In the genomic region with DNA sequence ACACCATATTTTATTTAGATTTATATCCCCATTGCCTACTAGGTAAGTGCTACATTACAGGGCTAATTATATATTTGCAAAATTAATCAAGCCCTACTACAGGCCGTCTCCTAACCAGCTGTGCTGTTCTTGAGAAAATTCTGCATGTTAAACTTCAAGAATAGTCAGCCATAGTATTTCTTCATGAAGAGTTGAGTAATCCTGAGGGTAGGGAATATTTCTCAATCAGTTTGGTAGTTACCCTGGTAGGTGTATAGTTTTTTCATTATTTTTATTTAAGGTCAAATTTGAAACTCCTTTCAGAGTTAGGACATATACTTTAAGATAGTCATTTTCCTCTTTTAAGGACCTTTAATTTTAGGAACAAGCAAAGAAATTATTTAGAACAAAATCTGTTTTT, we compare ENCODE assay signal across 14 mouse cellular contexts. TPM values are rescaled to one million over a fixed set of nuclear protein-coding genes. Genes with fewer than 3 reads are reported as not detected.
"Had no signal": no experiment of that assay in that cellular context is flagged by ENCODE, and none has a peak within 500 bp of the region (broad histone marks: within the 10 kb centered on the region; RNA-seq: fewer than 3 reads in every experiment).

No protein-coding gene starts in this region.

- H3K27me3 ChIP-seq: limb, embryonic 15.5 days; midbrain, embryonic 15.5 days had no signal

- ATAC-seq: intestine, embryonic 16.5 days; midbrain, embryonic 15.5 days had no signal

- H3K9me3 ChIP-seq: limb, embryonic 15.5 days; midbrain, embryonic 15.5 days had no signal

- DNase-seq: kidney, adult 2 months; kidney, postnatal 25 days; layer of hippocampus, adult 9-11 months; layer of hippocampus, postnatal 36 days; lung, embryonic 14.5 days; right cerebral cortex, adult 18-20 months; right cerebral cortex, postnatal 25 days; thymus, postnatal 36 days had no signal

- H3K27ac ChIP-seq: limb, embryonic 15.5 days; midbrain, embryonic 15.5 days had no signal

- H3K4me3 ChIP-seq: limb, embryonic 15.5 days; midbrain, embryonic 15.5 days had no signal

- H3K9ac ChIP-seq: limb, embryonic 15.5 days; lung, embryonic 14.5 days; midbrain, embryonic 15.5 days had no signal

- H3K4me2 ChIP-seq: limb, embryonic 15.5 days; lung, embryonic 14.5 days; midbrain, embryonic 15.5 days had no signal

RNA-seq across cellular contexts. Expression of a gene that starts 3.7 kb away (rescaled TPM):
- polyA plus RNA-seq: small intestine, adult 2 months had no signal

RNA-seq across cellular contexts. Expression of a gene that starts 26.7 kb away (rescaled TPM):
- polyA plus RNA-seq: kidney, embryonic 16.5 days; limb, embryonic 11.5 days; lung, embryonic 14.5 days had no signal
